Mouse (Mus musculus): ENCODE measurements around the gene Nkx6-1.

- TF ChIP-seq CTCF (IDR thresholded peaks at IDR 0.05; ENCODE audit: low read depth, low read length) (no peak), TAL1 (conservative IDR thresholded peaks at IDR 0.05; ENCODE audit: low read depth, low read length) (no peak), GATA2 (IDR thresholded peaks at IDR 0.05; ENCODE audit: borderline replicate concordance, low read depth, low read length) (no peak), GATA1 (IDR thresholded peaks at IDR 0.05; ENCODE audit: borderline replicate concordance, low read length) (no peak)
Observed at GRCm38 (mm10) chr5:101660666-101661065, 4.1 kb downstream of the Nkx6-1 start.
